Mouse (Mus musculus) CH12.LX (cell line): ENCODE measurements at regions not wholly inside any gene's neighbourhood (a gene's known extent, or its start where the extent isn't known, plus 50 kb on each side); places are given as distances from the start of the nearest gene placed in this dataset.
A peak's percentile ranks its signal among the peaks of the same experiment; 100 is the strongest.

Experiments used
- DNase-seq: peaks from one replicate; pipeline ENCODE4 v3.0.0-alpha.2; 2013; ENCODE audit errors: extremely low read depth
- H3K27ac ChIP-seq: 2 replicates; pipeline ENCODE4 v1.5.1; 2012; ENCODE audit warnings: low read depth, mild to moderate bottlenecking, control low read depth, moderate library complexity; ENCODE audit not compliant: insufficient read depth
- H3K27me3 ChIP-seq: replicated peaks from 2 replicates; pipeline ENCODE3; 2012; ENCODE audit warnings: inconsistent platforms
- H3K36me3 ChIP-seq, 2 experiments: replicated peaks in 1 of 2; 2 replicates each; pipeline versions ENCODE3 to v1.6.1; 2012; ENCODE audit warnings: inconsistent platforms in 1 of 2, low read length in 1 of 2, mild to moderate bottlenecking in 1 of 2, mixed read lengths in 1 of 2, moderate library complexity in 1 of 2; ENCODE audit not compliant: control insufficient read depth in 1 of 2, insufficient read depth in 1 of 2
- H3K4me1 ChIP-seq, 2 experiments: 2 replicates each; pipeline ENCODE4 v1.6.1; 2012; ENCODE audit warnings: inconsistent platforms in 1 of 2, moderate library complexity in 1 of 2; ENCODE audit not compliant: insufficient read depth in 2 of 2, control insufficient read depth in 1 of 2
- H3K4me2 ChIP-seq: 2 replicates; pipeline ENCODE4 v1.6.1; 2012; ENCODE audit warnings: low read depth, mild to moderate bottlenecking, control low read depth; ENCODE audit not compliant: poor library complexity, insufficient read depth, severe bottlenecking
- H3K4me3 ChIP-seq, 3 experiments: fragments of 150-350 bp in 1 of 3; sonication (generic) in 1 of 3; replicated peaks in 1 of 3; 2 replicates each; pipeline versions ENCODE3 to v1.5.1; 2011 to 2012; ENCODE audit warnings: low read depth in 2 of 3, low read length in 2 of 3, mild to moderate bottlenecking in 2 of 3, moderate library complexity in 2 of 3, control low read depth in 1 of 3, improper control_type of control experiment in 1 of 3, inconsistent platforms in 1 of 3, mixed read lengths in 1 of 3; ENCODE audit not compliant: poor library complexity in 1 of 3
- H3K79me2 ChIP-seq: replicated peaks from 2 replicates; pipeline ENCODE4 v1.6.1; 2012; ENCODE audit warnings: mild to moderate bottlenecking, moderate library complexity; ENCODE audit not compliant: control insufficient read depth, poor library complexity, insufficient read depth, severe bottlenecking; ENCODE audit errors: extremely low read depth
- H3K9ac ChIP-seq: 2 replicates; pipeline ENCODE4 v1.6.1; 2012; ENCODE audit warnings: low read depth, mild to moderate bottlenecking, control low read depth, moderate library complexity; ENCODE audit not compliant: insufficient read depth
- H3K9me3 ChIP-seq: replicated peaks from 2 replicates; pipeline ENCODE3; 2012; ENCODE audit warnings: low read length, inconsistent platforms, mixed read lengths
- BHLHE40 ChIP-seq: IDR thresholded peaks from 2 replicates; pipeline ENCODE4 v1.6.1; 2011; ENCODE audit warnings: mild to moderate bottlenecking, low read depth, low read length, improper control_type of control experiment
- CHD2 ChIP-seq: IDR thresholded peaks from 2 replicates; pipeline ENCODE4 v1.6.1; 2011; ENCODE audit warnings: low read length, improper control_type of control experiment
- CTCF ChIP-seq, 2 experiments: IDR thresholded peaks in 1 of 2; conservative IDR thresholded peaks in 1 of 2; 2 replicates each; pipeline ENCODE4 v1.5.1; 2011 to 2012; ENCODE audit warnings: low read depth in 2 of 2, low read length in 2 of 2, improper control_type of control experiment in 1 of 2, inconsistent platforms in 1 of 2, mild to moderate bottlenecking in 1 of 2, moderate library complexity in 1 of 2
- ELF1 ChIP-seq: IDR thresholded peaks from 2 replicates; pipeline ENCODE4 v1.6.1; 2014; ENCODE audit warnings: low read depth, mild to moderate bottlenecking, inconsistent platforms, low read length, improper control_type of control experiment
- EP300 ChIP-seq: IDR thresholded peaks from 2 replicates; pipeline ENCODE4 v1.6.1; 2011; ENCODE audit warnings: low read length, improper control_type of control experiment
- ETS1 ChIP-seq: conservative IDR thresholded peaks from 2 replicates; pipeline ENCODE4 v1.6.1; 2012; ENCODE audit warnings: low read depth, mild to moderate bottlenecking, inconsistent platforms, low read length, improper control_type of control experiment, moderate library complexity
- GABPA ChIP-seq: IDR thresholded peaks from 2 replicates; pipeline ENCODE4 v1.6.1; 2012; ENCODE audit warnings: low read depth, low read length, improper control_type of control experiment, inconsistent platforms; ENCODE audit not compliant: insufficient replicate concordance
- HCFC1 ChIP-seq: IDR thresholded peaks from 2 replicates; pipeline ENCODE4 v1.6.1; 2012; ENCODE audit warnings: low read depth, mild to moderate bottlenecking, inconsistent platforms, low read length, improper control_type of control experiment
- JUND ChIP-seq: conservative IDR thresholded peaks from 2 replicates; pipeline ENCODE4 v1.6.1; 2011; ENCODE audit warnings: low read depth, low read length, improper control_type of control experiment
- KAT2A ChIP-seq: IDR thresholded peaks from 2 replicates; pipeline ENCODE4 v1.6.1; 2012; ENCODE audit warnings: low read length, improper control_type of control experiment, inconsistent platforms; ENCODE audit not compliant: insufficient replicate concordance
- MAFK ChIP-seq: IDR thresholded peaks from 2 replicates; pipeline ENCODE4 v1.6.1; 2011; ENCODE audit warnings: low read length, improper control_type of control experiment; ENCODE audit not compliant: insufficient replicate concordance
- MAX ChIP-seq: IDR thresholded peaks from 2 replicates; pipeline ENCODE4 v1.6.1; 2011; ENCODE audit warnings: low read length, improper control_type of control experiment
- MAZ ChIP-seq: IDR thresholded peaks from 2 replicates; pipeline ENCODE4 v1.6.1; 2012; ENCODE audit warnings: low read depth, mild to moderate bottlenecking, inconsistent platforms, low read length, improper control_type of control experiment, moderate library complexity
- MEF2A ChIP-seq: IDR thresholded peaks from 2 replicates; pipeline ENCODE4 v1.6.1; 2014; ENCODE audit warnings: low read depth, mild to moderate bottlenecking, inconsistent platforms, low read length, improper control_type of control experiment, borderline replicate concordance
- MXI1 ChIP-seq: IDR thresholded peaks from 2 replicates; pipeline ENCODE4 v1.6.1; 2011; ENCODE audit warnings: mild to moderate bottlenecking, low read depth, low read length, improper control_type of control experiment
- PAX5 ChIP-seq: IDR thresholded peaks from 2 replicates; pipeline ENCODE4 v1.6.1; 2012; ENCODE audit warnings: low read length, inconsistent platforms, mixed read lengths
- POLR2A ChIP-seq: IDR thresholded peaks from 2 replicates; pipeline ENCODE4 v1.6.1; 2011; ENCODE audit warnings: low read depth, mild to moderate bottlenecking, improper control_type of control experiment, low read length
- RAD21 ChIP-seq: IDR thresholded peaks from 2 replicates; pipeline ENCODE4 v1.6.1; 2011; ENCODE audit warnings: low read depth, mild to moderate bottlenecking, low read length, improper control_type of control experiment, moderate library complexity
- RCOR1 ChIP-seq: conservative IDR thresholded peaks from 2 replicates; pipeline ENCODE4 v1.6.1; 2012; ENCODE audit warnings: low read depth, mild to moderate bottlenecking, inconsistent platforms, low read length, improper control_type of control experiment
- SMC3 ChIP-seq: IDR thresholded peaks from 2 replicates; pipeline ENCODE4 v1.6.1; 2011; ENCODE audit warnings: low read depth, low read length, improper control_type of control experiment
- TBP ChIP-seq: conservative IDR thresholded peaks from 2 replicates; pipeline ENCODE4 v1.6.1; 2011; ENCODE audit warnings: low read depth, low read length, improper control_type of control experiment
- UBTF ChIP-seq: IDR thresholded peaks from 2 replicates; pipeline ENCODE4 v1.6.1; 2012; ENCODE audit warnings: low read depth, mild to moderate bottlenecking, inconsistent platforms, low read length, improper control_type of control experiment, moderate library complexity
- USF2 ChIP-seq: conservative IDR thresholded peaks from 2 replicates; pipeline ENCODE4 v1.6.1; 2011; ENCODE audit warnings: low read depth, low read length, improper control_type of control experiment
- ZC3H11A ChIP-seq: IDR thresholded peaks from 2 replicates; pipeline ENCODE4 v1.6.1; 2012; ENCODE audit warnings: low read depth, mild to moderate bottlenecking, inconsistent platforms, low read length, improper control_type of control experiment
- ZKSCAN1 ChIP-seq: IDR thresholded peaks from 2 replicates; pipeline ENCODE4 v1.6.1; 2012; ENCODE audit warnings: low read depth, inconsistent platforms, low read length, improper control_type of control experiment, borderline replicate concordance
- ZMIZ1 ChIP-seq: IDR thresholded peaks from 2 replicates; pipeline ENCODE4 v1.6.1; 2012; ENCODE audit warnings: low read depth, mild to moderate bottlenecking, inconsistent platforms, low read length, improper control_type of control experiment
- ZNF384 ChIP-seq: IDR thresholded peaks from 2 replicates; pipeline ENCODE4 v1.6.1; 2012; ENCODE audit warnings: low read depth, low read length, improper control_type of control experiment, inconsistent platforms
- dilution Hi-C: fragments of 300-500 bp; cut with MboI; formaldehyde crosslinking; loops from 2 replicates; pipeline ENCODE4 v1.14.3; 2020; ENCODE audit warnings: low sequenced_read_pairs; ENCODE audit not compliant: extremely low pct_unique_long_range_greater_than_20kb, extremely low pct_ligation_motif_present
- in situ Hi-C: fragments of 300-500 bp; cut with MboI; formaldehyde crosslinking; loops from 3 replicates; pipeline ENCODE4 v1.14.3; 2019; ENCODE audit warnings: low sequenced_read_pairs, low pct_ligation_motif_present, low pct_unique_long_range_greater_than_20kb, mixed read lengths

- Histone ChIP-seq H3K4me3 (no peak overlapping the region), H3K27ac (no peak overlapping the region), H3K9ac (no peak overlapping the region), H3K36me3 (no peaks in the 10 kb centered on the region), H3K4me2 (no peak overlapping the region), H3K4me1 (peaks cover 0 to 9% of the 10 kb centered on the region in 2 experiments; a peak in 2 of 4 replicates), H3K9me3 (no peaks in the 10 kb centered on the region), H3K79me2 (no peaks in the 10 kb centered on the region), H3K27me3 (no peaks in the 10 kb centered on the region)
- in situ Hi-C loops, result no loop called here
- TF ChIP-seq CTCF (conservative IDR thresholded peaks at IDR 0.05 in 1 of 2, IDR thresholded peaks at IDR 0.05 in 1 of 2; ENCODE audit: low read depth in 2 of 2, low read length in 2 of 2), result no peak
- no peak for TF ChIP-seq RCOR1
- TF ChIP-seq HCFC1, result no peak
- TF ChIP-seq ETS1, result no peak
- TF ChIP-seq ZMIZ1, result no peak
- TF ChIP-seq GABPA, result no peak
- no peak for TF ChIP-seq MXI1
- no peak for TF ChIP-seq POLR2A
- TF ChIP-seq MAZ, result no peak
- no peak for TF ChIP-seq JUND
- TF ChIP-seq MEF2A, result no peak
- DNase-seq, result no peak
- dilution Hi-C loops, result no loop called here
Observed at GRCm38 (mm10) chr5:74765061-74765767, 62.5 kb upstream of the Lnx1 start.

- H3K4me1 ChIP-seq, result no peaks in the 10 kb centered on the region
- H3K27me3 ChIP-seq, result no peaks in the 10 kb centered on the region
- no peak overlapping the region for H3K4me2 ChIP-seq
- no peak overlapping the region for H3K4me3 ChIP-seq
- peaks cover 5% of the 10 kb centered on the region for H3K9me3 ChIP-seq
- DNase-seq, result no peak
- in situ Hi-C loops, result no loop called here
- no peaks in the 10 kb centered on the region for H3K36me3 ChIP-seq
- H3K9ac ChIP-seq, result no peak overlapping the region
- H3K79me2 ChIP-seq, result no peaks in the 10 kb centered on the region
- TF ChIP-seq GABPA (no peak), MAFK (peak; percentile 89)
- TF ChIP-seq, all 38 proteins: peak for 1
- dilution Hi-C loops, result no loop called here
- no peak overlapping the region for H3K27ac ChIP-seq
Observed at GRCm38 (mm10) chr5:74757557-74757956, 54.8 kb upstream of the Lnx1 start.

GRCm38 (mm10) chr5:74752961-74753360 lies 50.2 kb upstream of the Lnx1 start:
- no peaks in the 10 kb centered on the region for H3K79me2 ChIP-seq
- no peak for DNase-seq
- dilution Hi-C loops, result no loop called here
- no peak overlapping the region for H3K9ac ChIP-seq
- H3K4me3 ChIP-seq, result no peak overlapping the region
- H3K36me3 ChIP-seq, result no peaks in the 10 kb centered on the region
- H3K4me1 ChIP-seq, result no peaks in the 10 kb centered on the region
- no peak overlapping the region for H3K27ac ChIP-seq
- in situ Hi-C loops, result no loop called here
- H3K9me3 ChIP-seq, result peaks cover 5% of the 10 kb centered on the region
- no peaks in the 10 kb centered on the region for H3K27me3 ChIP-seq
- H3K4me2 ChIP-seq, result no peak overlapping the region
- TF ChIP-seq CHD2, result no peak
- no peak for TF ChIP-seq MAX
- no peak for TF ChIP-seq KAT2A
- TF ChIP-seq RAD21, result no peak
- no peak for TF ChIP-seq ZC3H11A
- no peak for TF ChIP-seq HCFC1
- TF ChIP-seq ZNF384, result no peak
- TF ChIP-seq GABPA, result no peak
- no peak for TF ChIP-seq SMC3
- TF ChIP-seq ZKSCAN1, result no peak
- TF ChIP-seq USF2, result no peak
- TF ChIP-seq ELF1, result no peak
- no peak for TF ChIP-seq UBTF
- no peak for TF ChIP-seq PAX5
- no peak for TF ChIP-seq POLR2A
- TF ChIP-seq TBP, result no peak
- TF ChIP-seq EP300, result no peak
- no peak for TF ChIP-seq BHLHE40
- TF ChIP-seq MXI1, result no peak
